Mouse (Mus musculus) ES-Bruce4 (cell line): Measurements from ENCODE around the gene Sh3tc1.

Source experiments
- CTCF ChIP-seq: IDR thresholded peaks from one replicate; pipeline ENCODE4 v1.8.1; 2011; ENCODE audit warnings: low read depth, low read length
- EP300 ChIP-seq: IDR thresholded peaks from 2 replicates; pipeline ENCODE4 v1.6.1; 2011; ENCODE audit warnings: low read depth, low read length; ENCODE audit not compliant: insufficient read depth
- POLR2A ChIP-seq: IDR thresholded peaks from one replicate; pipeline ENCODE4 v1.8.1; 2011; ENCODE audit warnings: low read length; ENCODE audit not compliant: insufficient read depth

DNA sequence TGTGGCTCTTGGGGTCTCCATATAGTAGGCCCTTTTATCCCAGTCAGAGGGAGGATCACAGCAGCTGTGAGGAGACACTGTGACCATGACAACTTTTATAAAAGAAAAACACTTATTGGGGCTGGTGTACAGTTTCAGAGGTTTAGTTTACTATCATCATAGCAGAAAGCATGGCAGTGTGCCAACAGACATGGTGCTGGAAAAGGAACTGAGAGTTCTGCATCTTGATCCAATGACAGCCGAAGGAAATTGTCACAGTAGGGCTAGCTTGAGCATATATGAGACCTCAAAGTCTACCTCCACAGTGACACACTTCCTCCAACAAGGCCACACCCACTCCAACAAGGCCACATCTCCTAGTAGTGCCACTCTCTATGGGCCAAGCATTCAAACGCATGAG lies 50.9 kb downstream of the Sh3tc1 start:
- TF ChIP-seq CTCF (no peak), POLR2A (no peak), EP300 (no peak)
